Comparison of ENCODE assay signal across 8 mouse cellular contexts in the genomic region with DNA sequence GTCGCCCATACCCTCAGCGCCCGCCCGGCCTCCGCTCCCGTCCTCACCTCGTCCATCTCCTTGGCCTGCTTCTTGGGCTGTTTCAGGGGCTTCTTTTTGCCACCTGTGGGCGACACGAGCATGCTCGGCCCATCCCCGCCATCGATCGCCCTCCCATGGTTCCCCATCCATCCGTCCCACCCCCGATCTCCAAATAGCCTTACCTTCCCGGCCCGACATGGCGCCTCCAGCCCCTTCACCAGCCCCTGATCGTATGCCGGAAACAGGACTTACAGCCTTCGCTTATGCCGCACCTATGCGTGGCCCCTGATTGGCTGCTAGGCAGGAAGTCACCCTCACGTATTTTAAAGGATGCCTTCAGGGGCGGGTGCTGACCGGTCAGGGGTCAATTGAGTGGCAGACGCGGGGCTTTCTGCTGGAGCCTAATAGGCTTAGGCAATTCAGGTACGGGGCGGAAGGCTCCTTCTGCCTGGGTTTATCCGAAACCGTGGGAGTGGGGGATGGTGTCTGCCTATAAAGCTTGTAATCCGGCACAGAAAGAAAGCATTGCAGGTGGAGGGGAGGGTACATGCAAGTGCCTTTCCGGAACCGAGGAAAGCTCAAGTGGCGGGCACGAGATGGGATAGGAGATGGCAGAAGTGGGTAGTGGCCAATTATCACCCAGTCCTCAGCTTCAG. TPM values are rescaled to one million over a fixed set of nuclear protein-coding genes. Genes with fewer than 3 reads are reported as not detected.
DNase-seq lines count a peak whose midpoint lies in the region; ATAC-seq lines count a peak whose summit lies in the region.

Gene Ccdc51 (plus strand): TSS at position 370 of the 677 bp plus-strand sequence.
Gene Tma7 (minus strand): TSS at position 464 of the 677 bp plus-strand sequence.

- H3K9me3 ChIP-seq in intestine, embryonic 15.5 days: no peaks in the 10 kb centered on the region

- peaks cover 11% of the 10 kb centered on the region for H3K4me1 ChIP-seq in intestine, embryonic 15.5 days (replicated peaks)

- ATAC-seq in intestine, embryonic 15.5 days: peak; percentile 99
- peak; percentile 98 for ATAC-seq in megakaryocyte-erythroid progenitor cell, adult 5-6 weeks (replicated peaks; ENCODE audit: low FRiP score, low TSS enrichment, poor library complexity, severe bottlenecking)

- H3K36me3 ChIP-seq in intestine, embryonic 15.5 days: no peaks in the 10 kb centered on the region

- H3K4me3 ChIP-seq in intestine, embryonic 15.5 days (replicated peaks): peak within 1 kb of the TSS; percentile 67

- WGBS in intestine, embryonic 15.5 days: under 1% methylated on average over 37 of the region's 37 CpGs

- H3K27me3 ChIP-seq in intestine, embryonic 15.5 days (replicated peaks): no peaks in the 10 kb centered on the region

- H3K4me2 ChIP-seq in intestine, embryonic 15.5 days (replicated peaks): peak within 1 kb of the TSS; percentile 68

- intact Hi-C loops in left cerebral cortex, postnatal 14 days (cut with DNase I): loop anchor here (10.0 kb wide), 1 partner anchor 783 kb away; no protein-coding TSS in a partner anchor

- DNase-seq in adrenal gland, adult 18-20 months (ENCODE audit: low spot score in 2 of 2): peak; percentile 72 to 78
- DNase-seq in embryo, embryonic 10.5 days (ENCODE audit: low spot score): peak; percentile 95
- peak; percentile 85 for DNase-seq in gastrocnemius, postnatal 25 days
- peak; percentile 89 to 90 for DNase-seq in left cerebral cortex, postnatal 14 days (ENCODE audit: low spot score in 2 of 2)
- peak; percentile 86 for DNase-seq in right cerebral cortex, postnatal 14 days
- peak; percentile 76 to 83 for DNase-seq in urinary bladder, postnatal 4 days (ENCODE audit: low spot score in 2 of 2)

- peak within 1 kb of the TSS; percentile 69 for H3K27ac ChIP-seq in intestine, embryonic 15.5 days

- H3K9ac ChIP-seq in intestine, embryonic 15.5 days: peak within 1 kb of the TSS; percentile 73

RNA-seq across cellular contexts. Expression of gene Ccdc51, which starts in this region (rescaled TPM):
- 10 to 100 TPM; 11.8 to 12.6 TPM for total RNA-seq in adrenal gland, adult 18-20 months (2021)
- 1 to 10 TPM; 6.9 to 7.5 TPM for total RNA-seq in gastrocnemius, postnatal 25 days (2021)
- polyA plus RNA-seq in intestine, embryonic 15.5 days (2015; fragmentation: Nextera tagmentation; extraction: Ambion mirVana): 16.1 and 17.2 TPM in 2 replicates
- total RNA-seq in left cerebral cortex, postnatal 14 days (2021): 1 to 10 TPM; 5.9 to 8.4 TPM
- 12.2 and 17.1 TPM in 2 replicates for total RNA-seq in megakaryocyte-erythroid progenitor cell, adult 5-6 weeks (2014; fragmentation: Nextera tagmentation)
- total RNA-seq in megakaryocyte-erythroid progenitor cell, adult 5-6 weeks (2017): 14.2 and 16.6 TPM in 2 replicates

RNA-seq across cellular contexts. Expression of gene Tma7, which starts in this region (rescaled TPM):
- 100 to 1,000 TPM; 319 to 392 TPM for total RNA-seq in adrenal gland, adult 18-20 months (2021)
- 100 to 1,000 TPM; 238 to 253 TPM for total RNA-seq in gastrocnemius, postnatal 25 days (2021)
- polyA plus RNA-seq in intestine, embryonic 15.5 days (2015; fragmentation: Nextera tagmentation; extraction: Ambion mirVana): 619 and 707 TPM in 2 replicates
- total RNA-seq in left cerebral cortex, postnatal 14 days (2021): 100 to 1,000 TPM; 368 to 387 TPM
- 418 and 530 TPM in 2 replicates for total RNA-seq in megakaryocyte-erythroid progenitor cell, adult 5-6 weeks (2014; fragmentation: Nextera tagmentation)
- 113 and 115 TPM in 2 replicates for total RNA-seq in megakaryocyte-erythroid progenitor cell, adult 5-6 weeks (2017)

Comparison
In these comparisons a context has a peak if more than half of its experiments do, and no peak if none do; other contexts are left out.
1. Peak in every context shown above with its lines: DNase-seq, ATAC-seq, H3K4me3 ChIP-seq and H3K27ac ChIP-seq.